Mouse (Mus musculus): ENCODE data around the gene Aspscr1.

Gene Aspscr1

GRCm38 (mm10) chr11:120672687-120673593, at the start of gene Aspscr1:
Gene Aspscr1, plus strand, starts transcription at chr11:120672973.
- peak; percentile 97 to 99 for DNase-seq (ENCODE audit: inconsistent age in 2 of 2, low spot score in 1 of 2)

GRCm38 (mm10) chr11:120623961-120624679, 48.7 kb upstream of the Aspscr1 start:
- peak; percentile 76 to 88 for DNase-seq (ENCODE audit: inconsistent age in 2 of 2, low spot score in 1 of 2)

GRCm38 (mm10) chr11:120624680-120625111, 48.1 kb upstream of the Aspscr1 start:
- DNase-seq (ENCODE audit: inconsistent age in 2 of 2, low spot score in 1 of 2) = peak; percentile 89 to 94

GRCm38 (mm10) chr11:120625152-120625775, 47.5 kb upstream of the Aspscr1 start, which contains the start of gene Sirt7:
Gene Sirt7, minus strand, starts transcription at chr11:120625240.
- DNase-seq (ENCODE audit: inconsistent age in 2 of 2, low spot score in 1 of 2) = peak in 1 of 2 experiments; percentile 31

- peak; percentile 7 to 39 for DNase-seq (ENCODE audit: inconsistent age in 2 of 2, low spot score in 1 of 2)
These were observed 45.8 kb upstream of the Aspscr1 start for GRCm38 (mm10) chr11:120626785-120627467.

- DNase-seq (ENCODE audit: inconsistent age in 2 of 2, low spot score in 1 of 2) = peak; percentile 27 to 50
These were observed 45.1 kb upstream of the Aspscr1 start for GRCm38 (mm10) chr11:120627468-120628300.

- peak in 1 of 2 experiments; percentile 31 for DNase-seq (ENCODE audit: inconsistent age in 2 of 2, low spot score in 1 of 2)
These were observed 44.0 kb upstream of the Aspscr1 start for GRCm38 (mm10) chr11:120628601-120629340.

GRCm38 (mm10) chr11:120629341-120629730, 43.4 kb upstream of the Aspscr1 start:
- DNase-seq (ENCODE audit: inconsistent age in 2 of 2, low spot score in 1 of 2) = peak; percentile 68 to 82

GRCm38 (mm10) chr11:120629911-120630310, 42.9 kb upstream of the Aspscr1 start:
- peak; percentile 78 to 82 for DNase-seq (ENCODE audit: inconsistent age in 2 of 2, low spot score in 1 of 2)

GRCm38 (mm10) chr11:120630401-120630871, 42.3 kb upstream of the Aspscr1 start:
- DNase-seq (ENCODE audit: inconsistent age in 2 of 2, low spot score in 1 of 2) = peak; percentile 67 to 79

- DNase-seq (ENCODE audit: inconsistent age in 2 of 2, low spot score in 1 of 2) = peak; percentile 16 to 60
These were observed 41.7 kb upstream of the Aspscr1 start for GRCm38 (mm10) chr11:120630881-120631725.

- DNase-seq (ENCODE audit: inconsistent age in 2 of 2, low spot score in 1 of 2) = peak; percentile 18 to 54
These were observed 40.9 kb upstream of the Aspscr1 start for GRCm38 (mm10) chr11:120631726-120632448.

- DNase-seq (ENCODE audit: inconsistent age in 2 of 2, low spot score in 1 of 2) = peak; percentile 90 to 96
These were observed 39.9 kb upstream of the Aspscr1 start for GRCm38 (mm10) chr11:120632559-120633519.

GRCm38 (mm10) chr11:120633520-120634343, 39.0 kb upstream of the Aspscr1 start, which contains the start of gene Mafg:
Gene Mafg, minus strand, starts transcription at chr11:120633600.
- peak; percentile 96 to 97 for DNase-seq (ENCODE audit: inconsistent age in 2 of 2, low spot score in 1 of 2)

GRCm38 (mm10) chr11:120634810-120635209, 38.0 kb upstream of the Aspscr1 start:
- DNase-seq (ENCODE audit: inconsistent age in 2 of 2, low spot score in 1 of 2) = no peak
